Comparison of ENCODE assay signal across 21 mouse cellular contexts in the genomic region with DNA sequence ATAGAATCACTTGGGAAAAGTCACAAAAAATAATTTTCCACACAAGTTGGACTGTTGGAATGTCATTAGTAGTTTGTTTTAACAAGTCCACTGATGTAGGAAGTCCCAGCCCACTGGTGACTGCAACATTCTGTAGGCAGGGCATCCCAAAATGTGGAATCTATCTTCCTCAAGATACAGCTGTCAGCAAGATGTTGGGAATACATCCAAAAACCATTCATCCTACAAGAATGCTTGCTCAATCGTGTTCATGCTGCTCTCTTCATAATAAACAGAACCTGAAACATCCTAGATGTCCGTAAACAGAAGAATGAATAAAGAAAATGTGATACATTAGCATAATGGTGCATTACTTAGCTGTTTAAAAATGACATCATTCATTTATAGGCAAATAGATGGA.
DNase-seq lines count a peak whose midpoint lies in the region; ATAC-seq and TF ChIP-seq lines count a peak whose summit lies in the region.
"Had no signal": no experiment of that assay in that cellular context is flagged by ENCODE, and none has a peak within 500 bp of the region (broad histone marks: within the 10 kb centered on the region; RNA-seq: fewer than 3 reads in every experiment).

No protein-coding gene starts in this region.

- 76% methylated on average over 2 of the region's 2 CpGs for WGBS in forebrain, embryonic 14.5 days
- WGBS in forebrain, embryonic 12.5 days, result 78% methylated on average over 2 of the region's 2 CpGs
- 33% methylated on average over 2 of the region's 2 CpGs for WGBS in lung, embryonic 16.5 days
- WGBS in lung, adult 2 months, result 35% methylated on average over 2 of the region's 2 CpGs
- WGBS in hindbrain, embryonic 16.5 days, result 62% methylated on average over 2 of the region's 2 CpGs

- no peak overlapping the region for H3K27ac ChIP-seq in forebrain, embryonic 14.5 days (ENCODE audit: low read depth, low read length)
- H3K27ac ChIP-seq in forebrain, embryonic 12.5 days, result no peak overlapping the region
- H3K27ac ChIP-seq in lung, embryonic 16.5 days (ENCODE audit: low read length), result no peak overlapping the region
- H3K27ac ChIP-seq in hindbrain, embryonic 16.5 days (ENCODE audit: low read depth, low read length), result no peak overlapping the region
- H3K27ac ChIP-seq: embryonic facial prominence, embryonic 13.5 days; forebrain, embryonic 15.5 days; heart, embryonic 10.5 days; hindbrain, embryonic 10.5 days; hindbrain, embryonic 15.5 days had no signal

- no peak overlapping the region for H3K4me2 ChIP-seq in forebrain, embryonic 14.5 days (ENCODE audit: low read length)
- H3K4me2 ChIP-seq in forebrain, embryonic 12.5 days, result no peak overlapping the region
- no peak overlapping the region for H3K4me2 ChIP-seq in lung, embryonic 16.5 days (ENCODE audit: low read depth, low read length)
- H3K4me2 ChIP-seq in hindbrain, embryonic 16.5 days (ENCODE audit: low read length), result no peak overlapping the region
- H3K4me2 ChIP-seq: embryonic facial prominence, embryonic 13.5 days; forebrain, embryonic 15.5 days; hindbrain, embryonic 15.5 days had no signal

- TF ChIP-seq CTCF in lung, adult 2 months (IDR thresholded peaks at IDR 0.05; ENCODE audit: insufficient read depth, low read length), result no peak

- peak; percentile 0 for DNase-seq in forebrain, embryonic 14.5 days (ENCODE audit: low spot score)
- no peak for DNase-seq in lung, adult 2 months
- peak; percentile 62 for DNase-seq in adipocyte (ENCODE audit: low spot score)
- DNase-seq: adrenal gland, postnatal 14 days; cerebellum, adult 11-12 months; cerebellum, adult 9-10 months; cerebellum, postnatal 25 days; gastrocnemius, postnatal 10 days; heart, adult 18-20 months; heart, postnatal 14 days had no signal

- H3K9ac ChIP-seq in forebrain, embryonic 14.5 days (ENCODE audit: low read length), result no peak overlapping the region
- H3K9ac ChIP-seq in forebrain, embryonic 12.5 days, result no peak overlapping the region
- no peak overlapping the region for H3K9ac ChIP-seq in lung, embryonic 16.5 days (ENCODE audit: low read length)
- no peak overlapping the region for H3K9ac ChIP-seq in hindbrain, embryonic 16.5 days (ENCODE audit: low read depth, low read length)
- H3K9ac ChIP-seq: embryonic facial prominence, embryonic 13.5 days; forebrain, embryonic 15.5 days; hindbrain, embryonic 15.5 days had no signal

- H3K36me3 ChIP-seq in forebrain, embryonic 14.5 days (ENCODE audit: control insufficient read depth, insufficient read depth, low read length), result no peaks in the 10 kb centered on the region
- no peaks in the 10 kb centered on the region for H3K36me3 ChIP-seq in forebrain, embryonic 12.5 days (replicated peaks)
- H3K36me3 ChIP-seq in lung, embryonic 16.5 days (ENCODE audit: control insufficient read depth, insufficient read depth, low read length), result no peaks in the 10 kb centered on the region
- H3K36me3 ChIP-seq in hindbrain, embryonic 16.5 days (ENCODE audit: control insufficient read depth, insufficient read depth, low read length), result no peaks in the 10 kb centered on the region
- H3K36me3 ChIP-seq: embryonic facial prominence, embryonic 13.5 days; forebrain, embryonic 15.5 days; G1E; heart, embryonic 10.5 days; hindbrain, embryonic 10.5 days; hindbrain, embryonic 15.5 days had no signal

- no peak for ATAC-seq in forebrain, embryonic 14.5 days
- no peak for ATAC-seq in forebrain, embryonic 12.5 days (ENCODE audit: low FRiP score)
- ATAC-seq in lung, embryonic 16.5 days (ENCODE audit: low read depth), result peak; percentile 57
- ATAC-seq in hindbrain, embryonic 16.5 days, result no peak
- no peak for ATAC-seq in CD4-positive, CD25-positive, alpha-beta regulatory T cell, adult 4 months
- ATAC-seq: forebrain, embryonic 15.5 days; inflammation-experienced regulatory T-cells, adult 6 months had no signal

- H3K4me3 ChIP-seq in forebrain, embryonic 14.5 days (ENCODE audit: low read depth, low read length), result no peak overlapping the region
- no peak overlapping the region for H3K4me3 ChIP-seq in forebrain, embryonic 12.5 days (replicated peaks)
- no peak overlapping the region for H3K4me3 ChIP-seq in lung, embryonic 16.5 days (ENCODE audit: low read length)
- H3K4me3 ChIP-seq in lung, adult 2 months (replicated peaks; ENCODE audit: extremely low read depth, low read depth, low read length), result no peak overlapping the region
- no peak overlapping the region for H3K4me3 ChIP-seq in hindbrain, embryonic 16.5 days (ENCODE audit: low read length)
- H3K4me3 ChIP-seq: embryonic facial prominence, embryonic 13.5 days; forebrain, embryonic 15.5 days; heart, embryonic 10.5 days; hindbrain, embryonic 10.5 days; hindbrain, embryonic 15.5 days had no signal

- no peaks in the 10 kb centered on the region for H3K4me1 ChIP-seq in forebrain, embryonic 14.5 days (ENCODE audit: control insufficient read depth, insufficient read depth, low read length)
- H3K4me1 ChIP-seq in forebrain, embryonic 12.5 days, result no peaks in the 10 kb centered on the region
- H3K4me1 ChIP-seq in lung, embryonic 16.5 days (replicated peaks; ENCODE audit: control insufficient read depth, insufficient read depth, low read length), result no peaks in the 10 kb centered on the region
- H3K4me1 ChIP-seq in lung, adult 2 months (ENCODE audit: control insufficient read depth, insufficient read depth, low read length), result no peaks in the 10 kb centered on the region
- H3K4me1 ChIP-seq in hindbrain, embryonic 16.5 days (ENCODE audit: control insufficient read depth, insufficient read depth, low read depth, low read length), result no peaks in the 10 kb centered on the region
- H3K4me1 ChIP-seq: embryonic facial prominence, embryonic 13.5 days; forebrain, embryonic 15.5 days; heart, embryonic 10.5 days; hindbrain, embryonic 10.5 days; hindbrain, embryonic 15.5 days had no signal

- H3K9me3 ChIP-seq in forebrain, embryonic 14.5 days (replicated peaks; ENCODE audit: control insufficient read depth, low read length), result no peaks in the 10 kb centered on the region
- no peaks in the 10 kb centered on the region for H3K9me3 ChIP-seq in forebrain, embryonic 12.5 days
- H3K9me3 ChIP-seq in lung, embryonic 16.5 days (ENCODE audit: control insufficient read depth, low read length), result no peaks in the 10 kb centered on the region
- H3K9me3 ChIP-seq in hindbrain, embryonic 16.5 days (ENCODE audit: control insufficient read depth, low read length), result no peaks in the 10 kb centered on the region
- H3K9me3 ChIP-seq: embryonic facial prominence, embryonic 13.5 days; forebrain, embryonic 15.5 days; G1E; heart, embryonic 10.5 days; hindbrain, embryonic 10.5 days; hindbrain, embryonic 15.5 days had no signal

- TF ChIP-seq POLR2A in lung, adult 2 months (IDR thresholded peaks at IDR 0.05; ENCODE audit: borderline replicate concordance, extremely low read depth, low read depth, low read length), result no peak

- H3K27me3 ChIP-seq in forebrain, embryonic 14.5 days (replicated peaks; ENCODE audit: control insufficient read depth, insufficient read depth, low read length), result no peaks in the 10 kb centered on the region
- no peaks in the 10 kb centered on the region for H3K27me3 ChIP-seq in forebrain, embryonic 12.5 days
- H3K27me3 ChIP-seq in lung, embryonic 16.5 days (ENCODE audit: control insufficient read depth, insufficient read depth, low read depth, low read length), result no peaks in the 10 kb centered on the region
- H3K27me3 ChIP-seq in hindbrain, embryonic 16.5 days (replicated peaks; ENCODE audit: control insufficient read depth, insufficient read depth, low read length), result no peaks in the 10 kb centered on the region
- H3K27me3 ChIP-seq: embryonic facial prominence, embryonic 13.5 days; forebrain, embryonic 15.5 days; hindbrain, embryonic 15.5 days had no signal
